Mouse (Mus musculus) testis, adult 2 months (tissue): Measurements from ENCODE around the gene Rasgef1b. TPM values are rescaled to one million over a fixed set of nuclear protein-coding genes. Genes with fewer than 3 reads are reported as not detected.

Experiments
- H3K27ac ChIP-seq: fragments of 200-500 bp; 2 replicates; pipeline ENCODE4 v1.5.1; 2012; ENCODE audit warnings: low read depth, low read length; ENCODE audit not compliant: control insufficient read depth, insufficient read depth
- H3K27me3 ChIP-seq: fragments of 200-500 bp; 2 replicates; pipeline ENCODE4 v1.6.1; 2012; ENCODE audit warnings: mild to moderate bottlenecking, low read length, moderate library complexity; ENCODE audit not compliant: control insufficient read depth, insufficient read depth
- H3K36me3 ChIP-seq: fragments of 200-500 bp; 2 replicates; pipeline ENCODE4 v1.6.1; 2012; ENCODE audit warnings: mild to moderate bottlenecking, low read length; ENCODE audit not compliant: control insufficient read depth, insufficient read depth
- H3K4me1 ChIP-seq: fragments of 200-500 bp; 2 replicates; pipeline ENCODE4 v1.6.1; 2012; ENCODE audit warnings: low read length; ENCODE audit not compliant: control insufficient read depth, insufficient read depth
- H3K4me3 ChIP-seq: fragments of 200-500 bp; 2 replicates; pipeline ENCODE4 v1.5.1; 2012; ENCODE audit warnings: low read depth, mild to moderate bottlenecking, low read length, moderate library complexity, mixed read lengths; ENCODE audit not compliant: control insufficient read depth
- CTCF ChIP-seq: fragments of 200-500 bp; IDR thresholded peaks from 2 replicates; pipeline ENCODE4 v1.5.1; 2012; ENCODE audit warnings: low read depth, mild to moderate bottlenecking, inconsistent platforms, low read length, moderate library complexity; ENCODE audit not compliant: control insufficient read depth, insufficient read depth, insufficient replicate concordance
- POLR2A ChIP-seq: fragments of 200-500 bp; IDR thresholded peaks from 2 replicates; pipeline ENCODE4 v1.6.1; 2012; ENCODE audit warnings: low read depth, mild to moderate bottlenecking, inconsistent platforms, low read length, moderate library complexity; ENCODE audit not compliant: control insufficient read depth
- polyA plus RNA-seq: library from polyadenylated mRNA; depleted of rRNA; stranded (reverse); fragments of >200 nt; gene quantifications from 2 replicates; pipeline ENCODE4 v1.2.3, GENCODE M21; 2012

Gene Rasgef1b
- polyA plus RNA-seq, 1 experiment: 3.2 TPM

DNA sequence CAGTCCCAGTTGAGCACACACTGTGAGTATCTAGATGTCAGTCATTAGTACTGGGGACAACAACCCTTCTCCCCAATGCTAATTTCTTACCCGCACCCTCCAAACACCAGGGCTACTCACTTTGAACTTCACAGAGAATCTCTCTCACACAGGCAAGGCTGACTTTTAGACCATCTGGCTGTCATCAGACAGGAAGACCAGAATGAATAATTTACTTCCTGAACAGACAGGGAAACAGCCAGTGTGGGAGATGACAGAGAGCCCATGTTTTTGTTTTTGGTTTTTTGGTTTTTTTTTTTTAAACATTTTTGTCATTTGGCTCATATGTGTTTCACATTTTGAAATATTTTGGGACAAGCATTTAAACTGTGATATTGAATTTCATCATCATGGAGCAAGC, 290.3 kb downstream of the Rasgef1b start:
- no peaks in the 10 kb centered on the region for H3K27me3 ChIP-seq
- H3K27ac ChIP-seq: no peak overlapping the region
- H3K4me3 ChIP-seq: no peak overlapping the region
- H3K36me3 ChIP-seq: no peaks in the 10 kb centered on the region
- H3K4me1 ChIP-seq: no peaks in the 10 kb centered on the region
- no peak for TF ChIP-seq CTCF

GRCm38 (mm10) chr5:99434226-99434625, 294.6 kb downstream of the Rasgef1b start:
- Histone ChIP-seq H3K27me3 (no peaks in the 10 kb centered on the region), H3K4me3 (no peak overlapping the region)

GRCm38 (mm10) chr5:99432471-99432870, 296.4 kb downstream of the Rasgef1b start:
- H3K36me3 ChIP-seq: no peaks in the 10 kb centered on the region
- no peak overlapping the region for H3K4me3 ChIP-seq
- H3K27ac ChIP-seq: no peak overlapping the region
- H3K27me3 ChIP-seq: no peaks in the 10 kb centered on the region
- TF ChIP-seq POLR2A: no peak
- no peak for TF ChIP-seq CTCF
- no peaks in the 10 kb centered on the region for H3K4me1 ChIP-seq

More at GRCm38 (mm10) chr5:99434226-99434625, 294.6 kb downstream of the Rasgef1b start:
- H3K27ac ChIP-seq: no peak overlapping the region
- no peaks in the 10 kb centered on the region for H3K36me3 ChIP-seq
- H3K4me1 ChIP-seq: no peaks in the 10 kb centered on the region
- TF ChIP-seq POLR2A (no peak), CTCF (no peak)

GRCm38 (mm10) chr5:99429273-99429672, 299.6 kb downstream of the Rasgef1b start:
- Histone ChIP-seq H3K4me3 (no peak overlapping the region), H3K27me3 (no peaks in the 10 kb centered on the region), H3K27ac (no peak overlapping the region), H3K36me3 (no peaks in the 10 kb centered on the region), H3K4me1 (no peaks in the 10 kb centered on the region)
- TF ChIP-seq POLR2A (no peak), CTCF (no peak)

GRCm38 (mm10) chr5:99428648-99429047, 300.2 kb downstream of the Rasgef1b start:
- Histone ChIP-seq H3K27me3 (no peaks in the 10 kb centered on the region), H3K4me3 (no peak overlapping the region), H3K27ac (no peak overlapping the region), H3K36me3 (no peaks in the 10 kb centered on the region), H3K4me1 (no peaks in the 10 kb centered on the region)
- TF ChIP-seq CTCF: no peak
- no peak for TF ChIP-seq POLR2A

GRCm38 (mm10) chr5:99423271-99423670, 305.6 kb downstream of the Rasgef1b start:
- Histone ChIP-seq H3K27ac (no peak overlapping the region), H3K27me3 (no peaks in the 10 kb centered on the region), H3K4me1 (no peaks in the 10 kb centered on the region), H3K4me3 (no peak overlapping the region), H3K36me3 (no peaks in the 10 kb centered on the region)
- TF ChIP-seq POLR2A: no peak
- no peak for TF ChIP-seq CTCF

DNA sequence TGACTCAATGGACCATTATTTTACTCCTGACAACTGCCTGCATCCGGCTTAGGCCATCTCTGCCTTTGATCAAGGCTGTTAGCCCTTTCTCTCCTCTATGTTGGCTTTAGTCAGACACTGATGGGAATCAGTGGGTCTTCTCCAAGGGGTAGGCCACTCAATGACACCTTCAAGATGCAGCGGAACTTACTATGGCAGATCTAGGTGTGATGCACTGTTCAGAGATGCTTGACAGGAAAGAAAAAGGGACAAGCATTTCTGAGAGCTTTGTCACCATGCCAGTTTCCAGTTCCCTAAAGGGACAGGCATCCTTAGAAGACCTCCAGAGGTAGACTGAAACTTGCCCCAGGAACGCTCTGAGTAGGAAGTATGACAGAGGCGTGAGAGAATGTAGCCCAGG, 306.0 kb downstream of the Rasgef1b start:
- no peak overlapping the region for H3K27ac ChIP-seq
- no peak overlapping the region for H3K4me3 ChIP-seq
- no peaks in the 10 kb centered on the region for H3K36me3 ChIP-seq
- H3K27me3 ChIP-seq: no peaks in the 10 kb centered on the region
- TF ChIP-seq POLR2A: no peak
- TF ChIP-seq CTCF: no peak
- no peaks in the 10 kb centered on the region for H3K4me1 ChIP-seq

- Histone ChIP-seq H3K4me3 (no peak overlapping the region), H3K27me3 (no peaks in the 10 kb centered on the region; the same call in 1 of the 2 replicates), H3K4me1 (peaks cover 4% of the 10 kb centered on the region), H3K36me3 (no peaks in the 10 kb centered on the region), H3K27ac (no peak overlapping the region)
- no peak for TF ChIP-seq POLR2A
- TF ChIP-seq CTCF: no peak
These were observed 306.8 kb downstream of the Rasgef1b start for GRCm38 (mm10) chr5:99422092-99422491.
